Mouse (Mus musculus) right cerebral cortex, postnatal 14 days (tissue): ENCODE data around the gene Xpo1.
"Not testable (repeated sequence)": the region's sequence is repeated elsewhere in the genome, so short reads cannot be mapped to it uniquely, and the experiment has no call there.

ENCODE experiments used
- DNase-seq: peaks from one replicate; pipeline ENCODE4 v3.0.0; 2022

Gene Xpo1

GRCm38 (mm10) chr11:23255427-23256193 is at the start of gene Xpo1:
Gene Xpo1, plus strand, starts transcription at chr11:23256041.
- peak; percentile 100 for DNase-seq

GRCm38 (mm10) chr11:23209717-23210116 is 46.1 kb upstream of the Xpo1 start:
- no peak for DNase-seq

GRCm38 (mm10) chr11:23210590-23211510 is 45.0 kb upstream of the Xpo1 start:
- no peak for DNase-seq

GRCm38 (mm10) chr11:23217430-23217829 is 38.4 kb upstream of the Xpo1 start:
- no peak for DNase-seq

GRCm38 (mm10) chr11:23236015-23236414 is 19.8 kb upstream of the Xpo1 start:
- no peak for DNase-seq

- no peak for DNase-seq
Measured at GRCm38 (mm10) chr11:23253931-23254330, 1.9 kb upstream of the Xpo1 start.

GRCm38 (mm10) chr11:23254548-23254947 is 1.3 kb upstream of the Xpo1 start:
- DNase-seq = no peak

- no peak for DNase-seq
Measured at GRCm38 (mm10) chr11:23255053-23255426, 801 bp upstream of the Xpo1 start.

- DNase-seq = no peak
Measured at GRCm38 (mm10) chr11:23256194-23256802, 457 bp downstream of the Xpo1 start.

GRCm38 (mm10) chr11:23256803-23257704 is 1.2 kb downstream of the Xpo1 start:
- peak; percentile 52 for DNase-seq

- DNase-seq = no peak
Measured at GRCm38 (mm10) chr11:23259073-23259472, 3.2 kb downstream of the Xpo1 start.

- DNase-seq = no peak
Measured at GRCm38 (mm10) chr11:23259481-23259880, 3.6 kb downstream of the Xpo1 start.

- no peak for DNase-seq
Measured at GRCm38 (mm10) chr11:23260186-23260585, 4.3 kb downstream of the Xpo1 start.

GRCm38 (mm10) chr11:23261490-23261889 is 5.6 kb downstream of the Xpo1 start:
- no peak for DNase-seq

- no peak for DNase-seq
Measured at GRCm38 (mm10) chr11:23264949-23265348, 9.1 kb downstream of the Xpo1 start.

- no peak for DNase-seq
Measured at GRCm38 (mm10) chr11:23271770-23272724, 16.2 kb downstream of the Xpo1 start.

GRCm38 (mm10) chr11:23275780-23276179 is 19.9 kb downstream of the Xpo1 start:
- no peak for DNase-seq

GRCm38 (mm10) chr11:23284469-23284868 is 28.6 kb downstream of the Xpo1 start:
- DNase-seq = no peak

- DNase-seq = not testable (repeated sequence)
Measured at GRCm38 (mm10) chr11:23288866-23289265, 33.0 kb downstream of the Xpo1 start.

GRCm38 (mm10) chr11:23297379-23297778 is 41.5 kb downstream of the Xpo1 start:
- no peak for DNase-seq

GRCm38 (mm10) chr11:23298301-23298700 is 42.5 kb downstream of the Xpo1 start:
- DNase-seq = no peak
